Mouse (Mus musculus) T-helper 2 cell (primary cell): Measurements from ENCODE around the gene Ap3s2.

Source experiments
- in situ Hi-C: fragments of 300-600 bp; cut with MboI, MseI; formaldehyde crosslinking; loops from one replicate; pipeline ENCODE4 v1.15.1; 2025; ENCODE audit warnings: high pct_unique_total_duplicates

The Ap3s2 gene

GRCm38 (mm10) chr7:79846342-79846741 lies 74.1 kb downstream of the Ap3s2 start:
- in situ Hi-C loops: no loop called here

DNA sequence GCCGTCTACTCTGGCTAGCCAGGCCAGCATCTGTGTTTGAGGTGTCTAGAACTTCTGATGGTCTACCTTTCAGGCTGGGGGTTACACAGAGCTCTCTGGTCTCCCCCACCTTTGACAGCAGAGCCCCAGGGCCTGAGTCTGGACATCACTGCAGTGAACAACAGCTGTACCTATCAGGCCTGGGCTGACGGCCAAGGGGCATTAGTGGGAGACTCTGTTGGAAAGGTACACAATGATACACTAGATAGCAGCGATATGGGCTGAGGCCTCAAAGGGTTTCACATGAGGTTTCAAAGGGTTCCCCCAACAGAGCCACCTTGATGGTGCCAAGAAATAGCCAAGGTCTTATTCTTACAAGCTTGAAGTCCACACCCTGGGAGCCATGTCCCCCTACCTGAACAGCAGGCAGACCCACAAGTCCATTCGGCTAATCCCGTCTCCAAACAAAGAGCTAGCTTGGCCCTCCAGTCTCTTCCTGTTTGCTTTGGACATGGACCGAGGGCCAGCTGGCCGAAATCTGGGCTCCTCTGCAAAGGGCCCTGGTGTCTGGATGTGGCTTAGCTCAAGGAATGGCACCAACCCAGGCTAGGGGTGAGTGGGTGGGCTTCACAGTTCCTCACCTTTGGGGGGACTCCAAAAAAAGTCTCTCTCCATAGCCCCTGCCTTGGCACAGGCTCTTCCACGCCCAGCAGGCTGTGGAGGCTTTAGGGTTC lies 76.2 kb downstream of the Ap3s2 start:
- in situ Hi-C loops: no loop called here

- in situ Hi-C loops: no loop called here
Observed at GRCm38 (mm10) chr7:79842163-79842562, 78.3 kb downstream of the Ap3s2 start.

DNA sequence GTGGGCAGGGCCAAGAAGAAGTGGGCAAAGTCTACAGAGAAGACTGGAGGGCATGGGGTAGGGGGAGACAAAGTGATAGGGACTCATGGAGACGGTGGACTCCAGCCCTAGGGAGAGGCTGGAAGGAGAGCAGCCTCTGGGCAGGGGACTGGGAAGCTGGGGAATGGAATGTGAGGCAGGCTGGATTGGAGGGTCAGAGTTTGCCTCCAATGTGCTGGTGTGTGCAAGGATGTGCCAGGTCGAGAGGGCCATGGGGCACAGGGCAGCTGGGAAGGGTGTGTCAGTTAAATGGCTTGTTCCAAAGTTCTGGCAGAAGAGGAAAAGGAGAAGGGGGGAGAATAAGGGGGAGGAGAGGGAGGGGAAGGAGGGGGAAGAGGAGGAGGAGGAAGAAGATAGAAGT lies 83.2 kb downstream of the Ap3s2 start:
- in situ Hi-C loops: no loop called here

DNA sequence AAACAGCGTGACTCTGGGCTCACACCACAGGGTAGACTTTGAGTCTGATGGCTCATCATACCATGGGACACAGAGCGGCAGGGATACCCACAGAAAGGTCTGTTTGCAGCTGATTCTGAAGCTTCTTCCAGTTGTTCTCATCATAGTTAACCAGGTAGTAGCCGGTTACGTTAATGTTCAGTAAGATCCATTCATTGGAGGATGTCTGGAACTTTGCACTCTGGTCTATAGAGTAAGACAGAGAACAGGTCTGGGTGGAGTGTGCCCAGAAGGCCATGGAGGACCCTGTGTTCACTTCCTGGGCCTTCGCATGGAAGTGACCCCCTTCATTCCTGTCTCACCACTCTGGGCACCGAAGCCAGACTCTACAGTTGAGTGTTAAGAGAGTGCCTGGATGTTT lies 85.3 kb downstream of the Ap3s2 start:
- in situ Hi-C loops: no loop called here

DNA sequence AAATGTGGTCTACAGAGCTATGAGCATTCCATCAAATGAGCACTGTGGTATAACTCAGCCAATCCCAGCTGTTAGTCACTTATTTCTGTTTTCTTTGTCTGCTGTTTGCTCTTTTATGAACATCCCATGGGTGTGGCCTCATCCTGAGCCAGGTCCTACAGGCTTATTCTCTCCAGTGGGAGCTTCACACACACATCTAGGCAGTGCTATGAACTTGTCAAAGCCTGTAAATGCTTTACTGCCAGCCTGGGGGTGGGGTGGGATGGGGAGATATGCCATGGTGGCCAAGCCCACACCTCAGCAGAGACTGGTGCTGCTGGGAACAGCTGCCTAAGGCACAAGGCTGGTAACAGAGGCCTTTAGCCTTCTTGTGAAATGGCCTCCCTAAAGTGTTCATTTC lies 87.5 kb downstream of the Ap3s2 start:
- in situ Hi-C loops: no loop called here

DNA sequence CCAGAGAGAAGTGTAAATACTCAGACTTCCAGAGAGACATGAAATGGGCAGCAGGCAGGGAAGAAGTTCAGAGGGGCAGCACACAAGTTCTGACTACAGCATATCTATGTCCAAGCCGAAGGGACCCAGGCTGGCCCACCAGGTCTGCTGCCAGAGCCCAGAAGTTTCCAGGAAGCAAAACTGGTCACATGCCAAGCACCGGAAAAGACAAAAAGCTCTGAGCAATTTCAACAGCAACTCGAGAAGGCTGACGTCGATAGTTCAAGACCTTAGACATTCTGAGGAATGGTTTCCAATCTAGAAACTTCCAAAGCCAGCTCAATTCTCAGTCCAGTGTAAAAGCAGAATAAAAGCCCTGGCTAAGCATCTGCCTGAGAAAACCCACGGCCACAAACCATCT lies 88.9 kb downstream of the Ap3s2 start:
- in situ Hi-C loops: no loop called here

DNA sequence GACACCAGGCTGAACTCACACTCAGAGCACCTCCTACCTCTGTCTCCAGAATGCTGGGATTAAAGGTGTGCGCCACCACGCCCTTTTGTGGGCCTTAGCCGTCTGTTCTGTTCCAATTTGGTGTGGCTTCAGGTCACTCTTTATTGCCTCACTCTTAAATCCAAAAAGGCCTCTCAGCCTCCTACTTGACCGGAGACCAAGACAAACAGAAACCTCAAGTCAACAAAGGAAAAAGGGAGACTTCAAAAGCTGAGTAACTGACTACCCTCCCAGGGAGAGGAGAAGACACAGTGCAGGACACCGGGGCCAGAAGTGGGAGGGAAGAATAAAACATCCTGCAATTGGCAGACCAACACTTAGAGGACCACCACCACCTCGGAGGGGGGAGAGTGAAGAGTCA lies 89.3 kb downstream of the Ap3s2 start:
- in situ Hi-C loops: no loop called here

DNA sequence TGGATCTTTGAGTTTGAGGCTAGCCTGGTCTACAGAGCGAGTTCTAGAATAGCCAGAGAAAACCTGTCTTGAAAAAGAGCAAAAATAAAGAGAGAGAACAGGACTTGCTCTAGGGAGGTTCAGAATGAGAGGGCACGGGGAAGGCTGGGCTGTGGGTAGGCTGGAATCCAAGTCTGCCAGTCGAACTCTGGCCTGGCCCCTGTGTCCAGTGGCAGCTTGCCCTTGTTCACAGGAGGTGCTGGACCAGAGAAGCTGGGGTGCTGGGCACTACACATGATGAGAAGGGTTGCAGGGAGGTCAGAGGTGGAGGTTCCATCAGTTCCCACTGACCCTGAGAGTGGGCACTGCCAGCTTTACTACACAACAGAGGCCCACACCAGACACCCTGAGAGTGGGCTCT lies 92.1 kb downstream of the Ap3s2 start:
- in situ Hi-C loops: no loop called here
